Comparison of ENCODE assay signal across 20 mouse cellular contexts in the genomic region with DNA sequence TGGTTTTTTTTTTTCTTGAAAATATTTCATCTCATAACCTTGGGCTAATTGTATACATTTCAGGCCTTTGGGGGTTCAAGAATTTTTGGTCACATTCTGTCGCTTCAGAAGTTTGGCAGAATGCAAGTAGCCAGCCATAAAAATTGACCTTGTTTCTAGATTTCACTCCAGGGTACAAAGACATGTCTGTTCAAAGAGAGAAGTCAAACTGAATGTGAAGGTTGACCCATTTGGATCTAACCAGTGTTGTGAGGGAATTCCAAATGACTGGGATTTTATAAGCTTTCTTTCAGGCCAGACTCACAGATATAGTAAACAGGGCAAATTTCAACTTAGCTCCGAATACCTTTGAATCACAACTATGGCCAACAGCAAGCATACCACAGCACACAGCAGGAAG.
"Had no signal": no experiment of that assay in that cellular context is flagged by ENCODE, and none has a peak within 500 bp of the region (broad histone marks: within the 10 kb centered on the region; RNA-seq: fewer than 3 reads in every experiment).

No protein-coding gene starts in this region.

- H3K9me3 ChIP-seq: liver, embryonic 13.5 days; liver, embryonic 15.5 days; lung, embryonic 15.5 days; midbrain, embryonic 10.5 days; midbrain, embryonic 13.5 days; neural tube, embryonic 13.5 days; neural tube, embryonic 15.5 days; stomach, embryonic 15.5 days had no signal

- H3K36me3 ChIP-seq: liver, embryonic 13.5 days; liver, embryonic 15.5 days; lung, embryonic 15.5 days; stomach, embryonic 15.5 days had no signal

- H3K4me3 ChIP-seq: liver, embryonic 13.5 days; liver, embryonic 15.5 days; lung, embryonic 15.5 days; midbrain, embryonic 10.5 days; midbrain, embryonic 13.5 days; myocyte; neural tube, embryonic 13.5 days; neural tube, embryonic 15.5 days; stomach, embryonic 15.5 days had no signal

- H3K9ac ChIP-seq: liver, embryonic 13.5 days; liver, embryonic 15.5 days; liver, postnatal 0 days; lung, embryonic 15.5 days; midbrain, embryonic 13.5 days; neural tube, embryonic 13.5 days; neural tube, embryonic 15.5 days; stomach, embryonic 15.5 days had no signal

- ATAC-seq: liver, postnatal 0 days; lung, postnatal 0 days; midbrain, embryonic 13.5 days; midbrain, embryonic 16.5 days had no signal

- H3K27ac ChIP-seq: liver, embryonic 13.5 days; liver, embryonic 15.5 days; lung, embryonic 15.5 days; midbrain, embryonic 10.5 days; midbrain, embryonic 13.5 days; neural tube, embryonic 13.5 days; stomach, embryonic 15.5 days; stomach, postnatal 0 days had no signal

- H3K4me1 ChIP-seq: liver, embryonic 13.5 days; liver, embryonic 15.5 days; lung, embryonic 15.5 days; midbrain, embryonic 10.5 days; midbrain, embryonic 13.5 days; stomach, embryonic 15.5 days had no signal

- H3K27me3 ChIP-seq: liver, embryonic 13.5 days; liver, embryonic 15.5 days; lung, embryonic 15.5 days; midbrain, embryonic 13.5 days; neural tube, embryonic 13.5 days; neural tube, embryonic 15.5 days; stomach, embryonic 15.5 days had no signal

- H3K4me2 ChIP-seq: liver, embryonic 13.5 days; liver, embryonic 15.5 days; lung, embryonic 15.5 days; midbrain, embryonic 13.5 days; neural tube, embryonic 13.5 days; neural tube, embryonic 15.5 days; stomach, embryonic 15.5 days had no signal

- DNase-seq: liver, embryonic 13.5 days; liver, postnatal 0 days; lung, adult 2 months; lung, postnatal 14 days; lung, postnatal 4 days; right cerebral cortex, postnatal 14 days; thymus, adult 2 months; thymus, postnatal 14 days; thymus, postnatal 36 days had no signal
